Mouse (Mus musculus) layer of hippocampus, postnatal 25 days (tissue): ENCODE data around the gene Meis2. TPM values are rescaled to one million over a fixed set of nuclear protein-coding genes. Genes with fewer than 3 reads are reported as not detected.

Experiments used
- DNase-seq, 2 experiments: peaks; one replicate each; pipeline ENCODE4 v3.0.0; 2022; ENCODE audit warnings: mixed read lengths in 2 of 2, low spot score in 1 of 2; ENCODE audit errors: extremely low spot score in 1 of 2
- total RNA-seq, 2 experiments: library from RNA; stranded (reverse); gene quantifications; 2 replicates each; pipeline ENCODE4 v1.2.3; 2021

The Meis2 gene
- total RNA-seq, result 10 to 100 TPM; 36.0 to 46.4 TPM

- DNase-seq, result peak; percentile 54 to 59
Observed at GRCm38 (mm10) chr2:116065570-116066005, at the start of gene Meis2. Meis2 (minus strand) TSS chr2:116065839.

- peak in 1 of 2 experiments; percentile 8 for DNase-seq
Observed at GRCm38 (mm10) chr2:116106194-116106593, 40.6 kb upstream of the Meis2 start.

- DNase-seq, result no peak
Observed at GRCm38 (mm10) chr2:116105179-116105578, 39.5 kb upstream of the Meis2 start.

GRCm38 (mm10) chr2:116103411-116103996, 37.9 kb upstream of the Meis2 start:
- no peak for DNase-seq

- peak in 1 of 2 experiments; percentile 60 for DNase-seq
Observed at GRCm38 (mm10) chr2:116101221-116101620, 35.6 kb upstream of the Meis2 start.

- no peak for DNase-seq
Observed at GRCm38 (mm10) chr2:116080961-116081360, 15.3 kb upstream of the Meis2 start.

- no peak for DNase-seq
Observed at GRCm38 (mm10) chr2:116078841-116079240, 13.2 kb upstream of the Meis2 start.

GRCm38 (mm10) chr2:116077716-116078115, 12.1 kb upstream of the Meis2 start:
- DNase-seq, result no peak

GRCm38 (mm10) chr2:116076752-116077480, 11.3 kb upstream of the Meis2 start:
- DNase-seq, result no peak

- DNase-seq, result no peak
Observed at GRCm38 (mm10) chr2:116075902-116076301, 10.3 kb upstream of the Meis2 start.

- DNase-seq, result no peak
Observed at GRCm38 (mm10) chr2:116075477-116075876, 9.8 kb upstream of the Meis2 start.

- DNase-seq, result no peak
Observed at GRCm38 (mm10) chr2:116074726-116075440, 9.2 kb upstream of the Meis2 start.

- DNase-seq, result no peak
Observed at GRCm38 (mm10) chr2:116074061-116074460, 8.4 kb upstream of the Meis2 start.

- no peak for DNase-seq
Observed at GRCm38 (mm10) chr2:116073311-116073904, 7.8 kb upstream of the Meis2 start.

- DNase-seq, result no peak
Observed at GRCm38 (mm10) chr2:116072706-116073105, 7.1 kb upstream of the Meis2 start.

- no peak for DNase-seq
Observed at GRCm38 (mm10) chr2:116072321-116072640, 6.6 kb upstream of the Meis2 start.

GRCm38 (mm10) chr2:116071571-116072320, 6.1 kb upstream of the Meis2 start:
- peak in 1 of 2 experiments; percentile 68 for DNase-seq

GRCm38 (mm10) chr2:116070614-116071425, 5.2 kb upstream of the Meis2 start:
- DNase-seq, result no peak

GRCm38 (mm10) chr2:116069451-116070225, 4.0 kb upstream of the Meis2 start:
- DNase-seq, result no peak
